Comparison of ENCODE assay signal across 8 mouse cellular contexts in the genomic region with DNA sequence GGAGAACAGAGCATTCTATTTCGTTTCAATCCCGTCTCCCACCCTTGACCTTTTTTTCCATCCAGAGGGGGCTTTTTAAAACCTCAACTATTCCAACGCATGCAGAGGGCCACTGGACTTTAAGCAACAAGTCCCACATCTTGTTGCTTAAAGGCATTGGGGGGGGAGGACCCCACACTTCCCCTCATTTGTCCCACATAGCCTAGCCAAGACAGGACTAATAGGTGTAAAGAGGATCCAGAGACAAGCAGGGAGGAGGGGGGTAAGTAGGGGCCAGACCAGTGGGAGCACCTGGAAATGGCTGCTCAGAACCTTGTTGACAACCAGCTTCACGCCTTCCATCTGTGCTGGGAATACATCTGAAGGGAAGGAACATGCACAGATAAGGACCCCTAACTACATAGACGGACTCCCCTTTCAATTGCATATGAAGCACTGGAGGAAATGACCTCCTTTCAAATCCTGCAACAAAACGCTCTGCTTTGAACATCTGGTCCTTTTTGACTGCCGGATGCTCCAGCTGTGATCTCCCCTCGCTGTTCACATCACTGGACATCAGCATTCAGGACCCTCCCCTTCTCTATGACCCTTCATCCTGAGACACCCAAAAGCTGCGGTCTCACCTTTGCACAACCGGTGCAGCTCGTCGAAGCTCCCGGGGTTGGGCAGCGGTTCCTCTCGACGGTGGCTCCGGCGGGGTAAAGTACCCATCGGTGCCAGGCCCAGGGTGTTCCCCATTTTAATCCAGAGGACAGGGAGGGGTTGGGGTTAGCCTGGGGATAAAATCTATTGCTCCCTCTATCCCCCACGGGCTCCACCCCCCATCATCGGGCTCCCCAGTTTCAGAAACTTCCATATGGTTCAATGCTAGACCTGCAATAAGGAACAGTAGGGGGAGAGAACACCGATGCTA. TPM values are rescaled to one million over a fixed set of nuclear protein-coding genes. Genes with fewer than 3 reads are reported as not detected.
A peak's percentile ranks its signal among the peaks of the same experiment; 100 is the strongest.
DNase-seq lines count a peak whose midpoint lies in the region; ATAC-seq and TF ChIP-seq lines count a peak whose summit lies in the region.

No protein-coding gene starts in this region.

- peak overlapping the region; percentile 75 for H3K4me2 ChIP-seq in hindbrain, embryonic 12.5 days (replicated peaks)
- peak overlapping the region; percentile 90 for H3K4me2 ChIP-seq in liver, embryonic 15.5 days
- peak overlapping the region; percentile 81 for H3K4me2 ChIP-seq in stomach, postnatal 0 days (replicated peaks; ENCODE audit: low read depth)

- WGBS in hindbrain, embryonic 12.5 days = 7% methylated on average over 22 of the region's 22 CpGs
- WGBS in liver, embryonic 15.5 days (ENCODE audit: insufficient replicate concordance) = 6% methylated on average over 22 of the region's 22 CpGs
- 4% methylated on average over 22 of the region's 22 CpGs for WGBS in stomach, postnatal 0 days

- H3K9ac ChIP-seq in hindbrain, embryonic 12.5 days = peak overlapping the region; percentile 64
- H3K9ac ChIP-seq in liver, embryonic 15.5 days = peak overlapping the region; percentile 52
- H3K9ac ChIP-seq in stomach, postnatal 0 days (ENCODE audit: low read length) = peak overlapping the region; percentile 56

- TF ChIP-seq EP300 in stomach, postnatal 0 days (optimal IDR thresholded peaks at IDR 0.05) = no peak

- TF ChIP-seq CTCF in layer of hippocampus, adult 2 months (conservative IDR thresholded peaks at IDR 0.05) = no peak
- TF ChIP-seq CTCF in stomach, postnatal 0 days (IDR thresholded peaks at IDR 0.05; ENCODE audit: low read depth) = no peak

- peak overlapping the region; percentile 70 for H3K4me3 ChIP-seq in layer of hippocampus, adult 2 months
- H3K4me3 ChIP-seq in hindbrain, embryonic 12.5 days = peak overlapping the region; percentile 57
- peak overlapping the region; percentile 69 for H3K4me3 ChIP-seq in liver, embryonic 15.5 days (replicated peaks)
- H3K4me3 ChIP-seq in stomach, postnatal 0 days (ENCODE audit: low read depth, low read length) = peak overlapping the region; percentile 67

- peak overlapping the region; percentile 87 for H3K27ac ChIP-seq in layer of hippocampus, adult 2 months
- peak overlapping the region; percentile 44; the same call in 1 of the 2 replicates for H3K27ac ChIP-seq in hindbrain, embryonic 12.5 days
- peak overlapping the region; percentile 61 for H3K27ac ChIP-seq in liver, embryonic 15.5 days (replicated peaks)
- no peak overlapping the region; the same call in 1 of the 2 replicates for H3K27ac ChIP-seq in stomach, postnatal 0 days (replicated peaks)

- no peak for ATAC-seq in hindbrain, embryonic 12.5 days (ENCODE audit: low FRiP score)
- ATAC-seq in liver, embryonic 15.5 days (ENCODE audit: insufficient read depth) = no peak
- ATAC-seq in stomach, postnatal 0 days (ENCODE audit: low FRiP score, low TSS enrichment) = no peak
- no peak for ATAC-seq in megakaryocyte-erythroid progenitor cell, adult 5-6 weeks (replicated peaks; ENCODE audit: low FRiP score, low TSS enrichment, poor library complexity, severe bottlenecking)

- no peaks in the 10 kb centered on the region for H3K27me3 ChIP-seq in hindbrain, embryonic 12.5 days
- H3K27me3 ChIP-seq in liver, embryonic 15.5 days = no peaks in the 10 kb centered on the region
- no peaks in the 10 kb centered on the region for H3K27me3 ChIP-seq in stomach, postnatal 0 days (ENCODE audit: control insufficient read depth, insufficient read depth, low read length)

- peak in 1 of 2 experiments; percentile 18 for DNase-seq in layer of hippocampus, adult 2 months (ENCODE audit: low spot score in 2 of 2)
- no peak for DNase-seq in layer of hippocampus, postnatal 36 days
- DNase-seq in ES-CJ7 (ENCODE audit: low read depth, low spot score) = peak; percentile 72
- DNase-seq in embryo, embryonic 10 days (ENCODE audit: low spot score) = peak; percentile 29
- DNase-seq in stomach, postnatal 0 days (ENCODE audit: low spot score) = no peak

- H3K36me3 ChIP-seq in hindbrain, embryonic 12.5 days = peaks cover 22% of the 10 kb centered on the region; the same call in 1 of the 2 replicates
- peaks cover 26% of the 10 kb centered on the region for H3K36me3 ChIP-seq in liver, embryonic 15.5 days (replicated peaks)
- H3K36me3 ChIP-seq in stomach, postnatal 0 days (ENCODE audit: control insufficient read depth, insufficient read depth, low read length) = peaks cover 7% of the 10 kb centered on the region; the same call in 1 of the 2 replicates

- H3K4me1 ChIP-seq in hindbrain, embryonic 12.5 days = peaks cover 15% of the 10 kb centered on the region
- peaks cover 28% of the 10 kb centered on the region for H3K4me1 ChIP-seq in liver, embryonic 15.5 days (replicated peaks)
- H3K4me1 ChIP-seq in stomach, postnatal 0 days (replicated peaks; ENCODE audit: control insufficient read depth, insufficient read depth) = peaks cover 4% of the 10 kb centered on the region

- H3K9me3 ChIP-seq in hindbrain, embryonic 12.5 days (replicated peaks) = no peaks in the 10 kb centered on the region
- H3K9me3 ChIP-seq in liver, embryonic 15.5 days (replicated peaks) = no peaks in the 10 kb centered on the region
- no peaks in the 10 kb centered on the region for H3K9me3 ChIP-seq in stomach, postnatal 0 days (ENCODE audit: control insufficient read depth, low read length)

RNA-seq across cellular contexts. Expression of gene Tomm40l, which starts 0.8 kb away (rescaled TPM):
- 10 to 100 TPM; 70.8 to 76.7 TPM for total RNA-seq in layer of hippocampus, adult 2 months (2021)
- 10 to 100 TPM; 72.4 to 80.2 TPM for total RNA-seq in layer of hippocampus, postnatal 36 days (2021)
- polyA plus RNA-seq in hindbrain, embryonic 12.5 days (2016; fragmentation: Nextera tagmentation; extraction: Ambion mirVana) = 28.1 and 31.9 TPM in 2 replicates
- 15.8 and 16.2 TPM in 2 replicates for polyA plus RNA-seq in liver, embryonic 15.5 days (2015; fragmentation: Nextera tagmentation; extraction: Ambion mirVana)
- 19.6 and 20.5 TPM in 2 replicates for polyA plus RNA-seq in stomach, postnatal 0 days (2015; fragmentation: Nextera tagmentation; extraction: Ambion mirVana)
- 22.3 and 46.9 TPM in 2 replicates for total RNA-seq in megakaryocyte-erythroid progenitor cell, adult 5-6 weeks (2014; fragmentation: Nextera tagmentation)
- 25.0 and 33.7 TPM in 2 replicates for total RNA-seq in megakaryocyte-erythroid progenitor cell, adult 5-6 weeks (2017)

RNA-seq across cellular contexts. Expression of gene Apoa2, which starts 3.3 kb away (rescaled TPM):
- 1 to 10 TPM; 1.2 to 1.9 TPM for total RNA-seq in layer of hippocampus, adult 2 months (2021)
- 1 to 10 TPM in 1 of 2 experiments, not detected in 1; 1.2 TPM for total RNA-seq in layer of hippocampus, postnatal 36 days (2021)
- polyA plus RNA-seq in hindbrain, embryonic 12.5 days (2016; fragmentation: Nextera tagmentation; extraction: Ambion mirVana) = 2.7 and 4.2 TPM in 2 replicates
- polyA plus RNA-seq in liver, embryonic 15.5 days (2015; fragmentation: Nextera tagmentation; extraction: Ambion mirVana) = 6,467 and 6,641 TPM in 2 replicates
- 26.3 and 49.4 TPM in 2 replicates for polyA plus RNA-seq in stomach, postnatal 0 days (2015; fragmentation: Nextera tagmentation; extraction: Ambion mirVana)
- total RNA-seq in megakaryocyte-erythroid progenitor cell, adult 5-6 weeks (2014; fragmentation: Nextera tagmentation) = 3.8 TPM in 1 of 2 replicates, not detected in the other
- not detected in 2 replicates for total RNA-seq in megakaryocyte-erythroid progenitor cell, adult 5-6 weeks (2017)

RNA-seq across cellular contexts. Expression of gene Nr1i3, which starts 7.8 kb away (rescaled TPM):
- under 1 TPM in 1 of 2 experiments, not detected in 1; 0.15 TPM for total RNA-seq in layer of hippocampus, adult 2 months (2021)
- total RNA-seq in layer of hippocampus, postnatal 36 days (2021) = under 1 TPM; 0.20 to 0.25 TPM
- 0.15 and 0.39 TPM in 2 replicates for polyA plus RNA-seq in hindbrain, embryonic 12.5 days (2016; fragmentation: Nextera tagmentation; extraction: Ambion mirVana)
- polyA plus RNA-seq in liver, embryonic 15.5 days (2015; fragmentation: Nextera tagmentation; extraction: Ambion mirVana) = 1.1 and 1.5 TPM in 2 replicates
- polyA plus RNA-seq in stomach, postnatal 0 days (2015; fragmentation: Nextera tagmentation; extraction: Ambion mirVana) = 0.19 and 0.25 TPM in 2 replicates
- 0.07 TPM in 1 of 2 replicates, not detected in the other for total RNA-seq in megakaryocyte-erythroid progenitor cell, adult 5-6 weeks (2014; fragmentation: Nextera tagmentation)
- total RNA-seq in megakaryocyte-erythroid progenitor cell, adult 5-6 weeks (2017) = 0.38 TPM in 1 of 2 replicates, not detected in the other

RNA-seq across cellular contexts. Expression of gene Fcer1g, which starts 12.6 kb away (rescaled TPM):
- total RNA-seq in layer of hippocampus, adult 2 months (2021) = 10 to 100 TPM; 14.9 to 17.2 TPM
- 10 to 100 TPM; 13.5 to 15.2 TPM for total RNA-seq in layer of hippocampus, postnatal 36 days (2021)
- 22.1 and 24.1 TPM in 2 replicates for polyA plus RNA-seq in hindbrain, embryonic 12.5 days (2016; fragmentation: Nextera tagmentation; extraction: Ambion mirVana)
- 115 and 118 TPM in 2 replicates for polyA plus RNA-seq in liver, embryonic 15.5 days (2015; fragmentation: Nextera tagmentation; extraction: Ambion mirVana)
- 51.3 and 59.4 TPM in 2 replicates for polyA plus RNA-seq in stomach, postnatal 0 days (2015; fragmentation: Nextera tagmentation; extraction: Ambion mirVana)
- 3.7 and 9.1 TPM in 2 replicates for total RNA-seq in megakaryocyte-erythroid progenitor cell, adult 5-6 weeks (2014; fragmentation: Nextera tagmentation)
- 11.9 and 14.3 TPM in 2 replicates for total RNA-seq in megakaryocyte-erythroid progenitor cell, adult 5-6 weeks (2017)

RNA-seq across cellular contexts. Expression of gene Pcp4l1, which starts 25.5 kb away (rescaled TPM):
- 10 to 100 TPM; 40.4 to 40.9 TPM for total RNA-seq in layer of hippocampus, adult 2 months (2021)
- total RNA-seq in layer of hippocampus, postnatal 36 days (2021) = 10 to 100 TPM; 39.4 to 42.3 TPM
- polyA plus RNA-seq in hindbrain, embryonic 12.5 days (2016; fragmentation: Nextera tagmentation; extraction: Ambion mirVana) = 22.8 and 28.7 TPM in 2 replicates
- 1.7 and 2.1 TPM in 2 replicates for polyA plus RNA-seq in liver, embryonic 15.5 days (2015; fragmentation: Nextera tagmentation; extraction: Ambion mirVana)
- 42.2 and 44.5 TPM in 2 replicates for polyA plus RNA-seq in stomach, postnatal 0 days (2015; fragmentation: Nextera tagmentation; extraction: Ambion mirVana)
- 0.69 and 3.6 TPM in 2 replicates for total RNA-seq in megakaryocyte-erythroid progenitor cell, adult 5-6 weeks (2014; fragmentation: Nextera tagmentation)
- total RNA-seq in megakaryocyte-erythroid progenitor cell, adult 5-6 weeks (2017) = 1.1 TPM in 1 of 2 replicates, not detected in the other

Comparison
In these comparisons a context has a peak if more than half of its experiments do, and no peak if none do; other contexts are left out.
1. DNase-seq: peak in ES-CJ7 (single experiment) and embryo, embryonic 10 days (single experiment); none in layer of hippocampus, postnatal 36 days (0 of 2) and stomach, postnatal 0 days (single experiment).
2. Peak in every context shown above with its lines, with median percentiles within 50 percentile points of each other: H3K4me3 ChIP-seq, H3K4me2 ChIP-seq and H3K9ac ChIP-seq.